Mouse (Mus musculus): Measurements from ENCODE around the gene Tssk3. TPM values are rescaled to one million over a fixed set of nuclear protein-coding genes. Genes with fewer than 3 reads are reported as not detected.

The Tssk3 gene
- total RNA-seq (2023): not detected

GRCm38 (mm10) chr4:129490972-129491880 lies at the start of gene Tssk3, which contains the start of gene Fam229a:
TSS of gene Tssk3 (minus strand) at chr4:129491022.
TSS of gene Fam229a (plus strand) at chr4:129491190.

GRCm38 (mm10) chr4:129513086-129513767 lies 22.4 kb upstream of the Tssk3 start, which contains the start of gene Marcksl1:
TSS of gene Marcksl1 (plus strand) at chr4:129513581.

GRCm38 (mm10) chr4:129461183-129461960 lies 29.4 kb downstream of the Tssk3 start, which contains the start of gene Bsdc1:
TSS of gene Bsdc1 (plus strand) at chr4:129461581.

GRCm38 (mm10) chr4:129440340-129441063 lies 50.3 kb downstream of the Tssk3 start, which contains the start of gene Zbtb8b:
TSS of gene Zbtb8b (minus strand) at chr4:129440853.

Other genes with a start within 250 kb of the Tssk3 start
- under 1 TPM; 0.21 to 0.29 TPM for gene C77080, start 229.6 kb downstream of the Tssk3 start, total RNA-seq (2023)
- gene Sync, start 203.4 kb downstream of the Tssk3 start, total RNA-seq (2023): not detected
- 100 to 1,000 TPM; 148 to 152 TPM for gene Rbbp4, start 155.7 kb downstream of the Tssk3 start, total RNA-seq (2023)
- 10 to 100 TPM; 41.3 to 51.8 TPM for gene Zbtb8os, start 155.3 kb downstream of the Tssk3 start, total RNA-seq (2023)
- gene Zbtb8a, start 112.9 kb downstream of the Tssk3 start, total RNA-seq (2023): 1 to 10 TPM; 2.3 to 3.3 TPM
- gene Zbtb8b, start 50.2 kb downstream of the Tssk3 start, total RNA-seq (2023): not detected
- gene Bsdc1, start 29.4 kb downstream of the Tssk3 start, total RNA-seq (2023): 100 to 1,000 TPM; 105 to 112 TPM
- 1 to 10 TPM in 1 of 2 experiments, not detected in 1; 1.4 TPM for gene Fam229a, start 168 bp upstream of the Tssk3 start, total RNA-seq (2023)
- 10 to 100 TPM; 73.3 to 75.0 TPM for gene Marcksl1, start 22.6 kb upstream of the Tssk3 start, total RNA-seq (2023)
- 100 to 1,000 TPM; 190 to 192 TPM for gene Hdac1, start 51.7 kb upstream of the Tssk3 start, total RNA-seq (2023)
- 10 to 100 TPM; 23.5 to 26.4 TPM for gene Lck, start 82.6 kb upstream of the Tssk3 start, total RNA-seq (2023)
- gene Fam167b, start 87.5 kb upstream of the Tssk3 start, total RNA-seq (2023): not detected
- gene Eif3i, start 109.6 kb upstream of the Tssk3 start, total RNA-seq (2023): 100 to 1,000 TPM; 143 to 157 TPM
- 100 to 1,000 TPM; 125 TPM for gene Tmem234, start 109.6 kb upstream of the Tssk3 start, total RNA-seq (2023)
- gene Dcdc2b, start 123.2 kb upstream of the Tssk3 start, total RNA-seq (2023): 1 to 10 TPM; 3.5 to 4.3 TPM
- gene Iqcc, start 128.1 kb upstream of the Tssk3 start, total RNA-seq (2023): 10 to 100 TPM; 15.7 to 22.1 TPM
- 10 to 100 TPM; 15.8 to 29.5 TPM for gene Ccdc28b, start 132.9 kb upstream of the Tssk3 start, total RNA-seq (2023)
- 10 to 100 TPM; 67.3 to 87.3 TPM for gene Txlna, start 150.0 kb upstream of the Tssk3 start, total RNA-seq (2023)
- 10 to 100 TPM; 47.4 to 53.2 TPM for gene Kpna6, start 181.7 kb upstream of the Tssk3 start, total RNA-seq (2023)
- 10 to 100 TPM; 19.4 to 23.5 TPM for gene Tmem39b, start 205.8 kb upstream of the Tssk3 start, total RNA-seq (2023)